Mouse (Mus musculus) thymus, adult 2 months (tissue): Measurements from ENCODE around the gene Plbd2. TPM values are rescaled to one million over a fixed set of nuclear protein-coding genes. Genes with fewer than 3 reads are reported as not detected.

Experiments used
- DNase-seq: peaks from one replicate; pipeline ENCODE4 v3.0.0; 2021
- H3K27ac ChIP-seq: fragments of 200-500 bp; 2 replicates; pipeline ENCODE4 v1.5.1; 2012; ENCODE audit warnings: low read length, control low read depth; ENCODE audit not compliant: control insufficient read depth, insufficient read depth
- H3K27me3 ChIP-seq: fragments of 200-500 bp; 2 replicates; pipeline ENCODE4 v1.6.1; 2012; ENCODE audit warnings: mild to moderate bottlenecking, low read length, moderate library complexity, mixed read lengths; ENCODE audit not compliant: control insufficient read depth, insufficient read depth
- H3K36me3 ChIP-seq: fragments of 200-500 bp; 2 replicates; pipeline ENCODE4 v1.6.1; 2012; ENCODE audit warnings: mild to moderate bottlenecking, low read length, moderate library complexity; ENCODE audit not compliant: control insufficient read depth, insufficient read depth
- H3K4me1 ChIP-seq: fragments of 200-500 bp; replicated peaks from 2 replicates; pipeline ENCODE4 v1.6.1; 2012; ENCODE audit warnings: low read length; ENCODE audit not compliant: control insufficient read depth, insufficient read depth
- H3K4me3 ChIP-seq: fragments of 200-500 bp; 2 replicates; pipeline ENCODE4 v1.5.1; 2012; ENCODE audit warnings: mild to moderate bottlenecking, low read length, control low read depth, moderate library complexity; ENCODE audit not compliant: control insufficient read depth, insufficient read depth
- CTCF ChIP-seq: fragments of 200-500 bp; IDR thresholded peaks from 2 replicates; pipeline ENCODE4 v1.5.1; 2012; ENCODE audit warnings: mild to moderate bottlenecking, control low read depth, low read length, moderate library complexity, borderline replicate concordance; ENCODE audit not compliant: control insufficient read depth, poor library complexity, insufficient read depth; ENCODE audit errors: extremely low read depth
- POLR2A ChIP-seq: fragments of 200-500 bp; IDR thresholded peaks from 2 replicates; pipeline ENCODE4 v1.6.1; 2012; ENCODE audit warnings: mild to moderate bottlenecking, low read length, control low read depth, moderate library complexity; ENCODE audit not compliant: control insufficient read depth, poor library complexity, insufficient read depth; ENCODE audit errors: extremely low read depth
- WGBS: fragments of 180-500 bp; shearing (Covaris S2); methylation state at CpG from one replicate; pipeline ENCODE4 v1.1.7; 2018; 5-methylcytosine and 5-hydroxymethylcytosine counted together
- polyA plus RNA-seq: library from polyadenylated mRNA; depleted of rRNA; stranded (reverse); fragments of >200 nt; gene quantifications from 2 replicates; pipeline ENCODE4 v1.2.3, GENCODE M21; 2012

Plbd2 gene
- polyA plus RNA-seq, 1 experiment = 31.5 TPM

DNA sequence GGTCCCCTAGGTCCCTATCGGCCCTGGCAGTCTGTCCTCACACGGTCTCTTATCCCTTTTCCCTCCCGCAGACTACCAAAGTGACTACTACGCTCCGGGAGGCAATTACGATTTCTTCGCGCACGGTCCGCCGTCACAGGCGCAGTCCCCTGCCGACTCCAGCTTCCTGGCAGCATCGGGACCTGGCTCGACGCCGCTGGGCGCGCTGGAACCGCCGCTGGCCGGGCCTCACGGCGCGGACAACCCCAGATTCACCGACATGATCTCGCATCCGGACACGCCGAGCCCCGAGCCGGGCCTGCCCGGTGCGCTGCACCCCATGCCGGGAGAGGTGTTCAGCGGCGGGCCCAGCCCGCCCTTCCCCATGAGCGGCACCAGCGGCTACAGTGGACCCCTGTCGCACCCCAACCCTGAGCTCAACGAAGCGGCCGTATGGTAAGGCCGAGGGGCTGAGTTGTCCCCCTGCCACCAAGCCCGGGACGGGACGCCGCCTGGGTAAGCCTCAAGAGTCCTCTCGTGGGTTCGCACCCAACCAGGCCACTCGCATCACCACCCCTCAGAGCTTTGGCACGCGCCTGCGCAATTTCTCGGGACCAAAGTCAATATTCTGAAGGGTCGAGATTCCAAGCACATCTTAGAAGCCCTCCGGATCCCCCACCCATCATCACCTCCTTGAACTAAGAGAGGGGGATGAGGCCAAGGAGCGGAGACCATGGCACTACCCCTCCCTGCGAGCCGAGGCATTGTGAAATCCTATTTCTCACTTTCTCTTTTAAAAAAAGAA, 63.3 kb downstream of the Plbd2 start:
- no peak for DNase-seq
- H3K27me3 ChIP-seq = peaks cover 35% of the 10 kb centered on the region
- 4% methylated on average over 61 of the region's 61 CpGs for WGBS
- no peak for TF ChIP-seq POLR2A
- no peak for TF ChIP-seq CTCF
- H3K4me3 ChIP-seq = no peak overlapping the region
- H3K27ac ChIP-seq = no peak overlapping the region
- H3K36me3 ChIP-seq = no peaks in the 10 kb centered on the region
- H3K4me1 ChIP-seq = no peaks in the 10 kb centered on the region

DNA sequence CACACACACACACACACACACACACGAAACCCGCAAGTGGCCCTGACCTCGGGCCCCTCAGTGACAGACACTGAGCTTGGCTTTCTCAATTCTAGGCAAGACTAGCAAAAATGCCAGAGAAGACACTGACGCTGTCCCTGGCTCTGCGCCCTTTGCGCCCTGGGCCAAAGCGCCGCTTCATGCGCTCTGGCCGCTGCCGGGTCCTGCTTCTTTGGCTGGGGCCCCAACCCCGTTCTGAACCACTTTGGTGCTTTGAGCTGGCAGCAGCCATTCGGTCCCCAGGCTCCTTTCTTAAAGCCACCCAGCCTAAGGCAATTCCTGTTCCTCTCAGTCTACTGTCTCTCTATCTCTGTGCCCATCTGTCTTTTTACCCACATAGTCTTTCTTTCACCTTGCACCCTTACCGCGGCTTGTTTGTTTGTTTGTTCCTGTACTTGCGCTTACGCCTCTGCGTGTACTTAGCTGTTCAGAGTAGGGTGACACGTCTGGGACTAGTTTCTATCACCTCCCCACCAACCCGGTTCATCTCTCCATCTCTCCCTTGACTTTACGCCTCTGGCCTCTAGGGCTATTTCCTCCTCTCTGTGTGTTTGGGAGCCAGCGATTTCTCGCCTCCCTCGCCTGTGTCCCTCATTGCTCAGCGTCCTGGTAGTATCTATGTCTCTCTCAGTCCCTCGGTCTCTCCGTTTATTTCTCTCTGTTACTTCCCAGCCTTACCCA, 64.3 kb downstream of the Plbd2 start:
- peaks cover 39% of the 10 kb centered on the region for H3K27me3 ChIP-seq
- no peak for DNase-seq
- H3K27ac ChIP-seq = no peak overlapping the region
- no peak overlapping the region for H3K4me3 ChIP-seq
- H3K4me1 ChIP-seq = no peaks in the 10 kb centered on the region
- no peak for TF ChIP-seq POLR2A
- WGBS = 12% methylated on average over 27 of the region's 27 CpGs
- H3K36me3 ChIP-seq = no peaks in the 10 kb centered on the region

DNA sequence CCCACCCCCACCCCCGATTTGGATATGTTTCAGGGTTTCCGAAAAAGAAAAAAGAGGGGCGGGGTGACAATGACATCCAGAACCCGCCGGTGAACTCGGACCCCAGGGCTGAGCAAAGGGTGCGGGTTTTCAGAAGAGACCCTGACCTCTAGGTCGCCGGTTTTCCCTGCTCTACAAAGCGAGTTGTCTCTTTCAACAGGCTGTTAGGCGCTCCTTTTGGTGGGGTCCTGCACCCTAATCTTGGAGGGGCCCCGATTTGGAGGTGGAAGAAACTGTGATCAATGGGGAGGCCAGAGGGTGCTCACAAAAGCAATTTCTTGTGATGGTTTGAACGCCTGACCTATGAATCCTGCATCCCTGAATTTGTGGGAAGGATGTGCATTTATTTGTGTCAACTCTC, 65.0 kb downstream of the Plbd2 start:
- H3K27ac ChIP-seq = no peak overlapping the region
- DNase-seq = no peak
- H3K36me3 ChIP-seq = no peaks in the 10 kb centered on the region
- TF ChIP-seq CTCF (no peak), POLR2A (no peak)
- H3K4me1 ChIP-seq = no peaks in the 10 kb centered on the region
- peaks cover 41% of the 10 kb centered on the region for H3K27me3 ChIP-seq
- H3K4me3 ChIP-seq = no peak overlapping the region
- 7% methylated on average over 13 of the region's 13 CpGs for WGBS

DNA sequence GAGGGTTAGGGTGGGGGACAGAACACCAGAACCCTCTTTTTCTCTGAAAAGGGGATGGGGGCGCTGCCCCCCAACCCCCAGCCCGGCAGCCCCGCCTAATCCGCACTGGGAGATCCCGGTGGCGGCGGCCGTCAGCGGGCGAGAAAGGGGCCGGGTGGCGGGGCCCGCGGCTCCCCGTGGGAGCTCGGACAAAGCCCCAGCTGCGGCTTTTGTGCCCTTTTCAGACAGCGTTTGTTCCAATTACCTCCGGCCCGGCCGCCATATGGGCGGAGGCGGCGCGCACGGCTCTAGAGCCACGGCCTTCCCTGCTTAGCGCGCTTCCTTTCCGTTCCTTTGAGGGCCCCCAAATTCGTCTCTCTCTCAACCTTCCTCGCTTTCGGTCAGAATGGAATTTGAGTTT, 65.4 kb downstream of the Plbd2 start:
- 3% methylated on average over 33 of the region's 33 CpGs for WGBS
- Histone ChIP-seq H3K4me3 (no peak overlapping the region), H3K4me1 (no peaks in the 10 kb centered on the region), H3K27ac (no peak overlapping the region), H3K27me3 (peaks cover 41% of the 10 kb centered on the region), H3K36me3 (no peaks in the 10 kb centered on the region)
- DNase-seq = no peak
- no peak for TF ChIP-seq CTCF
- TF ChIP-seq POLR2A = no peak

DNA sequence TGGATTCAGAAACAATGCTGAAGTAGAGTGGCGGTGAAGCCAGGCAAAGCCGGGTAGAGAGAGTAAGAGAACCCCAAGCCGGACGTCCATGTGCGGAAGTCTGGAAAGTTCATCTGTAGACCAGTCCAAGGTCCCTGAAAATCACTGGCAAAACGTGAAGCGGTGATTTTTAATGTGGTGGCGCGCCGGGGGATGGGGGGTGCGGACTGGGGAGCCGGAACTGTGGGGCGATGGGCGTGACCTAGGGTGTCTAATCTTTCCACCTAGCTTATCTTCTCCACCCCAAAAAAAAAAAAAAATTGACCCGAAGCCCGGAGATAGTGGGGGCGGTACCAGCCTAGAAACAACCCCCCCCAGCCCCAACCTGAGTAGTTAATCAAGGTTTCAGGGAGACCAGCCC, 65.9 kb downstream of the Plbd2 start:
- Histone ChIP-seq H3K27me3 (peaks cover 41% of the 10 kb centered on the region), H3K36me3 (no peaks in the 10 kb centered on the region), H3K4me1 (no peaks in the 10 kb centered on the region), H3K4me3 (no peak overlapping the region), H3K27ac (no peak overlapping the region)
- 6% methylated on average over 17 of the region's 17 CpGs for WGBS
- DNase-seq = no peak
- TF ChIP-seq POLR2A (no peak), CTCF (no peak)

DNA sequence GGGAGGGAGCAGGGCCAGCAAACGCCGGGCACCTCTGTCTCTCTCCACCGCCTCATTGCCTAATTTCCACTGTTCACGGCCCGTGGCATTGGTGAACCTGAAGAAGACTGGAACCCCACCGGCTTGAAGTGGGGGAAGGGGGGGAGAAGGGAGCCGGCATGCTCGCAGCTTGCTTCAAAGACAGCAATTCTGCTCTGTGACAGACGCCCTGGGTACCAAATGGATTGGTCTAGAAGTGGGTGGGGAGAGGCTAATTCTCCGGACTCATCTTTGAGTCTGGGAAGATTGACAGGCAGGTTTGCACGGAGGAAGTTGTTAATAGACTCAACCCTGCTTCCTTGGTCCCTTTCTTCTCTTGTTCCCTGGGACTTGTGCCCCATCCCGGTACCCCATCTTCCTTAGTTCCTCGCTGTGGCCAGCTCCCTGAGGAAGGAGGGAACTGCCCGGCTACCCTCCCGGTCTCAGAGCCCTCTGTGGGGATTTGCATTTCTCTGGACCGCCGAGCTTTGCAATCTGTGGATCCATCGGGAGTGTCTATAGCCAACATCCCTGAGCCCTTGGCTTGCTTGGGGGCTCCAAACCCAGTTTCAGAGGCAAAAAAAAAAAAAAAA, 66.4 kb downstream of the Plbd2 start:
- no peaks in the 10 kb centered on the region for H3K36me3 ChIP-seq
- H3K27ac ChIP-seq = no peak overlapping the region
- no peak for TF ChIP-seq POLR2A
- TF ChIP-seq CTCF = no peak
- no peak for DNase-seq
- no peak overlapping the region for H3K4me3 ChIP-seq
- H3K27me3 ChIP-seq = peaks cover 41% of the 10 kb centered on the region
- WGBS = 5% methylated on average over 18 of the region's 18 CpGs
- no peaks in the 10 kb centered on the region for H3K4me1 ChIP-seq

DNA sequence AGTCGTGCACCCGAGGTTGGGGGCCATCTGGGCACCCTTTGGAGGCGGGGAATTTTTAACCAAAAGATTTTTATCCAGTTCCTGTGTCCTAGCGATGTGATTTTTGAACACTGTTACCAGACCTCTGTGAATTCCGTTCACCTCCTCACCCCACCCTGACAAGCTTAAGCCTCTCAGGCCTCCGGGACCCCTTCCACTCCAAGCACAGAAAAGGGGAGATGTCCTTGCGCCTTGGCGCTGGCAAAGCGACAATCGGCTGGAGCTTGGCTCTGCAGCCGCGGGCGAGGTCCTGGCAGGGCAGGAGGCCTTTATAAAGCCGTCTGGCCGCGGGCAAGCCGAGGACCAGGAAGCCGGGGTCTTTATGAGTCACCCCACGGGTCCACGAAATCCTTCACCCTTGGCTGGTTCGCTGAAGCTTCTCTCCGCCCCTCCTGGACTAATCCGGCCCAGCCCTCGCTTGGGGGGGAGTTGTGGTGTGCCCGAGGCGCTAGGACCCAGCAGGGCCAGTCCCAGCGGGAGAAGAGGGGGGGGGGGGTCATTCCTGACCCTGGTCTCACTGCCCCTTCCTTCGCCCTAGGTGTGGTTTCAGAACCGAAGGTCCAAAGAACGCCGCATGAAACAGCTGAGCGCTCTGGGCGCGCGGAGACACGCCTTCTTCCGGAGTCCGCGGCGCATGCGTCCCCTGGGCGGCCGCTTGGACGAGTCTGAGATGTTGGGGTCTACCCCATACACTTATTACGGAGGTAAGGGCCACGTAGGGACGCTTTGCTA, 67.5 kb downstream of the Plbd2 start:
- WGBS = 4% methylated on average over 47 of the region's 47 CpGs
- Histone ChIP-seq H3K27me3 (peaks cover 41% of the 10 kb centered on the region), H3K4me1 (no peaks in the 10 kb centered on the region), H3K36me3 (no peaks in the 10 kb centered on the region), H3K4me3 (no peak overlapping the region), H3K27ac (no peak overlapping the region)
- TF ChIP-seq POLR2A (no peak), CTCF (no peak)
- no peak for DNase-seq
